Mouse (Mus musculus): ENCODE results near the gene Chn1.

The Chn1 gene

DNA sequence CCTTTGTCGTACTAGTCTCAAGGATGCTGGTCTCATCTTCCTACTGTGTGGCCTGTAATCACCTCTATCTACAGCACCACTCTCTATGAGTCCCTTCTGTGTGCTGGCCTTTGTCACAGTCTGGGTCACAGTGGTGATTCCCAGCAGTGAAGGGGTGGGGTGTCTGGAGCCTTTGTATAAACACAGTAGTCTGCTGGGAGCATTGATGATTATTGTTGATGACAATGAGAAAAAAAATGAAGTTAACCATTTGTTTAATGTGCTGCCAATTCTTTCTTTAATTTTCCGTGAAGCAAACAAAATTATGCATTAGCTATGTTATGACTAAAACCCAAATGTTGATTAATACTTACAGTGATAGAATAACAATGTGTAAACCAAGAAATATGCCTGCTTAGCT, 186.2 kb downstream of the Chn1 start:
- no peak for DNase-seq

DNA sequence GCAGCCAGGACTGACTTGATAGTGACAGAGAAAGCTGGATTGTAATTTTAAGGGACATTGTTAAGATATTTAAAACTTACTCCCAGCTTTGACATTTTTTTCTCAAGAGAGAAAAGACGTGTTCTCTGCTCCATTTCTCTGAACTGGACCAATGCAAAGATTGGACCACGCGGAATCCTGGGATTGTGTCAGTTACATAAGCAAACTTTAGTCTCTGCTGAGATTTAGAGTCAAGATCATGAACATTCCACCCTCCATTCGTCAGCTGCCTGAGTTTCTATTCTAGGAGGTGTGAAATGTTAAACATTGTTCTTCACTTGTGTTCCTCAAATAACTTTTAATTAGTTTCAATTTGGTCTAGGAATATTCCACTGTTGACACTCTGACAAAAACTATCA, 188.0 kb downstream of the Chn1 start:
- no peak for DNase-seq

DNA sequence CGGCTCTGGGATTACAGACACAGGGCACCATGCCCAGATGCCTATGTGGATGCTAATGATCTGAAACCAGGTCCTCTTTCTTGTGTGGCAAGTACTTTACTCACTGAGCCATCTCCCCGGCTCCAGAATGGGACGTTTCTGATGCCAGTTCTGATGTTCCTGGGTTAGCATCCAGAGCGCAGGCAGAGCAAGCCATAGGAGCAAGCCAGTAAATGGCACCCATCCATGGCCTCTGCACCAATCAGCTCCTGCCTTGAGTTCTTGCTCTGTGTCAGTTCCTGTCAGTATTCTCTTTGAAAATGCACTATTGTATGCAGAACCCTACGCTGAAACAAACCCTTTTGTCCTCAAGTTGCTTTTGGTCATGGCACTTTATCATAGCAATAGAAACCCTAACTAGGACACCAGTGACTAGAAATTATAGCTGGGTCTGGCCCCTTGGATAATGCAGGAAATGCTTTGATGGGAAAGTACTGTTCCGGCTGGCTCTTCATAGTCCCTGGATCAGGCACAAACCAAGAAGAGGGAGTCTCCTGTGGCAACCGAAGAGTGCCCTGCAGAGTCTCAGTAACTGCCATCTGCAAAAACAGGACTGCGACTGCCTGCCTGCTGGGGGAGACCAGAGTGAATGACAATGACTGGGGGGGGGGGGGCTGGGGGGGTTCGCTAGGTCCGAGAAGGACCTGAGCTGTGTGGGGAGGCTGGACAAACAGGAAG, 188.6 kb downstream of the Chn1 start:
- peak in 1 of 2 experiments; percentile 11 for DNase-seq

DNA sequence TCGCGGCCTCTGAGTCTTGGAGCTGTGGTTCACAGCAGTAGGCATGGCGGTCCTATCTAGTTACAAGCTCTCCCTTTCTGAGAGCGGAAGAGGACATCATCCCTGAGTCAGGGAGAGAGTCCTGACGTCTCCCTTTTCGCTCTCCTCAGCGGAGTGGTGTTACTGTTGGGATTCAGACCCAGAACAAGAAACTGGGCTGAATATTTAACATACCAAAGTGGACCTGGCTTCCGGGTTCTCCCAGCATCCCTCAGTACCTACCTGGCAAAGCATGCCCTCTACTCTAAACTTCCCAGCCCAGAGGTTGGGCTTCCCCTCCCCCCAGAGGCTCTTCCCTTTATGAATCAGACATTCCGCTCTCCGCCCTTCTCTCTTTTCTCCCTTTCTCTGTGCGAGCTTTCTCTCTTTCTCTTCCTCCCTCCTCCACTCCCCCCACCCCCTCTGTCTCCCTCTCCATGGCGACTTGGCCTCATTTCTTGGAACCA, 189.8 kb downstream of the Chn1 start:
- DNase-seq = peak in 1 of 2 experiments; percentile 28

DNA sequence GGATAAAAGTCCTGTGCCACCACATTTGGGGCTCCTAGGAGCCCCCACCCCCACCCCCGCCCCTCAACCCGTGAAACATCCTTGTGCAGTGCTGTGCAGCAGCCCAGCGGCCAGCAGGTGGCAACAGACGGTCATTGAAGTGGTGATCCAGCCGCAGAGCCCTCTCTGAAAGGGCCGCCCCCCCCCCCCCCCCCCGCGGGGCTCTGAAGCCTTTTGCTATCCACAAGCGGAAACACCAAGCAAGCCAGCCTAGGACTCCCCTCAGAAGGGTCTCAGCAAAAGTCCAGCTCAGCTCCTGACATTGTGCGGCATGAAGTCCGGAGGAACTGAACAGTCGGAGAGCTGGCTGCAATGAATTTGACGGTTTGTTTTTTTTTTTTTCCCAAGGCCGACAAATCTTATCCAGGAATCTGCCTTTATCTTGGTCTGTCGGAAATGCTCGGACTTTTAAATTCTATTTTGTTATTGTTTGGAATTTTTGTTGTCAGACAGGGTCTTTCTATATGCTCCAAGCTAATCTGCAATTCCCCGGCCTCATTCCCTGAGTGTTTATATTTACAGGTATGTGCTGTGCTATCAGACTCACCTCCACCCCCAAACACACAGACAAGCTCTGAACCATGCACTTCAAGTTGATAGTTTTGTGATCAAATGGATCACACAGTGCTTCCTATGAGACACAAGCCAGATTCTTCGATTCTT, 190.3 kb downstream of the Chn1 start:
- peak; percentile 64 to 68 for DNase-seq

DNA sequence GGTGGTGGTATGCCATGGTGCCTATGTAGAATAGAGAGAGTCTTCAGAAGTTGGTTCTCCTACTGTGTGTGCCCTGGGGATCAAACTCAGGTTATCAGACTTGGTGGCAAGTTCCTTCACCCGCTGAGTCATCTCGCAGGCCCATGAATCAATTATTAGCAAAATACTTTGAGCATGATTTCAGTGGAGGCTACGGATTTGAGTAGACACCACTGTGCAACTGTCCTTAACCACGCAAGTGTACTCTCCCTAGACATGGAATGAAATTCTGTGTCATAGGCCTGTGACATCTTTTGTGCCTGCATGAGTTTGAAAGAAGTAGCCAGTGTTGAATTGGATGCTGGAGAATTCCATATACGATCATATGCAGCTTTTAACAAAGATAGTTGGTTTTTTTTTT, 194.4 kb downstream of the Chn1 start:
- no peak for DNase-seq

DNA sequence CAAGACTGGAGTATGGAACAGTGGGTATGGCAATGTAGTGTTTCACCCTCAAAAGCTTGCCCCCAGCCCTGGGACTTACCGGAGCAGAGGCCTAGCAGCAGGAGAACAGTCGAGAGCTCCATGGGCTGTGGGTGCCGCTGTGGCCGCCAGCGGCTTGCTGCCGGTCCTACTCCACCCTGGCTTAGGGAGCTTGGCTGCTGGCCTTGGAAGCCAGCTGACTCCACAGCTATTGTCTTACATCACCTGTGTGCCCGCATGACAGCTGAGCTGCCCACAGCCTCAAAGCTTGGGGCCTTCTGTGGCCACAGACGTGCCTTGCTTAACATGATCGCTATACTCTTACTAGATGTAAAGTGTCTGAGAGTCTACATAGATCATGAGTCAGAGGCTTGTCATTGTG, 195.0 kb downstream of the Chn1 start, which contains the start of gene Chrna1:
TSS of gene Chrna1 (minus strand) at position 173 of the 400 bp plus-strand sequence.
- no peak for DNase-seq

DNA sequence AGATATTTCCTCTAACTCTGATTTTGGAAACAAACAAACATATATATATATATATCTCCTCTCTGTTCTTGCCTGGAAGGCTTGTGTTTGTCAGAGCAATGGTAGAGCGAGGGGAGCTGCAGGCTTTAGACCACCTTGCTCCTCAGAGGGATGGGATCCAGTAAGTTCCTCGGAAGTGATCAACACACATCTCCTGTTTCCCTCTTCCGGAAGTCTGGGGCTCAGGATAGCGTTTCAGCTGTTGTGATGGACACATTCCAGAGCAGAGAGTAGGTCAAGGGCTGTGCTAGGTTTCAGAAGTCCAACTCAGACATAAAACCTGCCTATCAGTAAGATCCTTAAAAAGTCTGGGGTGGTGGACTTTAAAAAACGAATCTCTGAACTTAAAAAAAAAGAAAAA, 196.0 kb downstream of the Chn1 start:
- no peak for DNase-seq

DNA sequence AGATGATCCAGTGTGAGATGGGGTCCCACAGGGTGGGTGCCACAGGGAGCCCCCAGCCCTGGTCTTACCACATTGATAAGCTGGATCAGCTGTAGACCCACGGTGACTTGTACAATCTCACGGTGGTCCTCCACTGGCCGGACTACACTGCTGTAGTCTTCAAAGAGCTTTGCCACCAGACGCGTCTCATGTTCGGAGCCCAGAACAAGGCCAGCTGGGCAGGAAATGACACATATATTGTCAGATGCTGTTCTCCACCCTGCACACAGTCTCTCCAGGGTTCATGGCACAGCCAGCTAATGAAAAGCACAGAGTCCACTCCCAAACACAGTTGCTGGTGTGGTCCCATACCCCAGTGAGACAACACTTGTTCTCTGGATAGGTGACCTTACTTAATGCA, 200.7 kb downstream of the Chn1 start:
- DNase-seq = no peak

DNA sequence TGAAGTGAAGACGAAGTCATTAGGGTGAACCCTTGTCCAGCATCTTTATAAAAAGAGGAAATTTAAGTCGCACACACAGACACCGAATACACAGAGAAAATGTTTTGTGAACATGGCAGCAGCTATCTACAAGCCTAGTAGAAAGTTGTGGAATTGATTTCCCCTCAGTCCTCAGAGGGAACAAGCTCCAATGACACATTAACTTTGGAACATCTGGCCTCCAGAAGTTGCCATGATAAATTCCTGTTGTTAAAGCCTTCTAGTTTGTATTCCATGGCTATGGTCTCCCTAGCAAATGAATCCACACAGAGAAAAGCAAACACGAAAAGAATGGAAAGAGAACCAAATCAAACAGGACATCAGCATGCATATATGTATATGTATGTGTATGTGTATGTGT, 201.6 kb downstream of the Chn1 start:
- no peak for DNase-seq

DNA sequence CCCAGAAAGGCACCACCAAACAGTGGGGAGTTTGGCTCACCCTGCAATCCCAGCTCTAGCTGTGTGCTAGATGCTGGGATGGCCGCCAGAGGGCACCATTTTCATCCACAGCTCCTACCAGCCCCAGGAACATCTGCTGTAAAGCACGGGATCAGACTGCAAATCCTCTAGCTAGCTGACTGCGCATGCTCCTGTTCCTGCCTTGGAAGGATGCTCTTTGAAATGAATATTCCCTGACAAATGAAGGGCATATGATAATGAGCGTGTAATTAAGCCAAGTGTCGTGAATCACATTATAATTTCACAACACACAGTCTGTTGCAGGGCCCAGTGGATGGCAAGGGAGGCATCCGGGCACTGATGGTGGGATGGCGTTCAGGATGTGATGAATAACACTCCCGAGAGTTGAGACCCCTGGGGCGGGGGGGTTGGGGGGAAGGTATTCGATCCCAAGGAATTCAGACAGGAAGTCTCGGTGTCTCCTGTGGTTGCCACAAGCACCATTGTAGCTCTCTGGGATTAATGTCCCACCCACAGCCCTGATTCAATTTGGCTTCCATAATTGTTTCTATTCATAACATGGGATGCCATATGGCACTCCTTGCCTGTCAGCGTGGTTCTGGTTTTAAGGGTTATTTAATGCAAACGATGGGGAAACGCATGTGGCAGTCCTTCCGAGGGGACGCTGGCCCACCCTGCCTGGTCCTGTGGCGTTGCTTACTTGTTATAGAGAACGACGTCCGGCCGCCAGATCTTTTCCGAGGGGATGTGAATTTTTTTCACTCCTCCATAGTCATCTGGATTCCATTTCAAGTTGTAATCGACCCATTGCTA, 202.4 kb downstream of the Chn1 start:
- DNase-seq = peak; percentile 77

DNA sequence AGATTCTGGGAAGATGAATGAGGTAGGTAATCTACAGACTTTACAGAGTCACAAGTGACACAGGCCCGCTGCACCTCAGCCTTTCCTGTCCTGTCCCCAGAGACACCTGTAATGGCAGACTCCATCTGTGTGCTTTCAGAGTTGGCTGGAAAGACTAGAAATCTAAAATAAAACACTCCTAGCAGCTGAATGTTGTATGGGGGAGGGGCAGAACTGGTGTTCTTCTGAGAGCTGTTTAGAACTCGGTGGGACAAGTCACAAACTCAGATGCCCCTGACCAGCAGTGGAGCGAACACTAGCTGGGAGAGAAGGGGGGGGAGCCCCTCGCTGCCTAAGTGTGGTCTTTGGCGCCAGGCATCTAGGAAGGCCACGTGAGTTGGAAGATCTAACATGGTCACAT, 203.2 kb downstream of the Chn1 start:
- no peak for DNase-seq

DNA sequence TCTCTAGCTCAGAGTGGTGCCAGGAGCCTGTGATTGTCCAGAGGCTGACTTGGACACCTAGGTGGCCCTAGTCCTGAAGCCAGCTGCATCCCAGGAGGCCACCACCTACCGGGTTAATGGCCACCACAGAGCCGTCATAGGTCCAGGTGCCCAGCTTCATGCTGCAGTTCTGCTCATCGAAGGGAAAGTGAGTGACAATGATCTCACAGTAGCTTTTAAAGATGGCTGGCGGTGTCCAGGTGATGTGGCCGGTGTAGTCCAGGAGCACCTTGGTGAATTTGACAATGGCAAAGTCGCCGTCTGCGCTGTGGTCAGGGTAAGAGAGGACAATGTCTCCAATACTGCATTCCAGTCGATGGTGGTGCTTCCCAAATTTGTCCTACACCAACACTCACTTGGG, 203.8 kb downstream of the Chn1 start:
- DNase-seq = no peak

DNA sequence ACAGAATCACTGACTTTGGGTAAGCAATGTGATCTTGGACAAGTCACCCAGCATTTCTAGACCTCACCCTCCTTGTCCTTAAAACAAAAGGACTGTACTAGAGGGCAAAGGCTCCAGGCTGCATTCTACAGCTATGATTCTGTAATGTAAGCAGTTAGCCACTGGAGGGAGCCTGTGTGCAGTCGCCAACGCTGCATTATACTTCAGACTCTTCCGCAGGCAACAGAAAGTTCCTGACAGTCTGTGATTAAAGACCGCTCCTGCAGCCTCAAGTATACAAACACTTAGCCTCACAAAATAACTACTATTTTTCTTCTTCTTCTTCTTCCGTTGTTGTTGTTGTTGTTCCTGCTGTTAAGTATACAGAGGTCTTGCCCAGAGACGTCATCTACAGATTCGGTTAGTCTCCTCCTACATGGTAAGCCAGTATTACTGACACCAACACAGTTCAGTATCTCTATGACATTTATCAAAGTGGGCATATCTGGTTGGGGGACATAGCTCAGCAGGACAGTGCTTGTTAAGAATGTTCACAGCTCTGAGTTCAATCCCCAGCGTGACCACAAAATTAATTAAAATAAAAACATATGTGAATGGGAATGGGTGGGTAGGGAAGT, 208.0 kb downstream of the Chn1 start:
- DNase-seq = peak; percentile 36 to 61

DNA sequence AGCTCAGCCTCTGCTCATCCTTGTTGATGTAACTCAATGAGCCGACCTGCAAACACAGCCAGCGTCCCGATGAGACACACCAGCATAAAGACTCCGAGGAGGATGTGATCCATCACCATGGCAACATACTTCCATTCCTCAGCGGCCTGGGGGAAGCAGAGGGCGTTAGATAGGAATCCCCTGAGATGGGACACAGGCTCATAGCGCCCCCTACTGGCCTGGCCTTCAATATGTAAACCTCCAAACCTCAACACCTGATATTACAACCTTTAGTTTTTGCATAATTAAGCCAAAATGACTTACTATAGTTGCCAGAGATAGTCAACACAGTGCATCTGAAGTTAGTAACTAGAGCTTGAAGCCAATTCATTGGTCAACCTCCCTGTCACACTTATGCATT, 209.0 kb downstream of the Chn1 start:
- no peak for DNase-seq

DNA sequence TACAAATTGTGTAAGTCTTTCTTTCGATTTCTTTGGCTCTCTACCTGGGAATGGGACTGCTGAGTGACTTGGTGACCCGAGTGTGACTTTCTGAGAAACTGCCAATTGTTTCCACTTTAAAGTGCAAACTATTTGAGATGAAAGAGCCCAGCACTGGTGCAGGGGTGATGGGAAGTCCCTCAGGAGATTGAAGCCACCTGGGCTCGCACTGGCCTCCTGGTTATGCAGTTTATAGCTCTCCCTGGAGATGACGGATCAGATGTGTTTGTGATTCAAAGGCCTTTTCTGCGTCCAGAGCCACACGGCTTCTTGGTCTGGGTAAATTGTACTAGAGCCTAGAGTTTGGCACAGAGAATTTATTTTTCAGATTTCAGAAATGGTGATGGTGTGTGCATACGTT, 211.5 kb downstream of the Chn1 start:
- DNase-seq = no peak

DNA sequence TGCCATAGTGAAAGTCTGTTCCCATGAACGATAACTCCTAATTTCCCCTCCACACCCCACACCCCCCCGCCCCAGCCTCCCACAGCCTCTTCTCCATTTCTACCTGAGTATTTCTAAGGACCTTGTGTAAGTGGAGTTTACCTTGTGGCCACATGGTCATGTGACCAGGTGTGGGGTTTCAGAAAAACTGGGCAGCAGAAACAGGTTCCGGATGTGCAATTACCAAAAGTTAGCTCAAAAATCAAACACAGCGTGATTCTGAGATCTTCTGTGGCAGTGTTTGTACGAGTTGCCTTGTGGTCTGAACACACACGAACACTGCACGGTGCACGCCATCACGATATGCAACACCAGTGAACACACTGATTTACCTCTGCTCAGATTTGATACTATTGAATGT, 212.5 kb downstream of the Chn1 start:
- no peak for DNase-seq

DNA sequence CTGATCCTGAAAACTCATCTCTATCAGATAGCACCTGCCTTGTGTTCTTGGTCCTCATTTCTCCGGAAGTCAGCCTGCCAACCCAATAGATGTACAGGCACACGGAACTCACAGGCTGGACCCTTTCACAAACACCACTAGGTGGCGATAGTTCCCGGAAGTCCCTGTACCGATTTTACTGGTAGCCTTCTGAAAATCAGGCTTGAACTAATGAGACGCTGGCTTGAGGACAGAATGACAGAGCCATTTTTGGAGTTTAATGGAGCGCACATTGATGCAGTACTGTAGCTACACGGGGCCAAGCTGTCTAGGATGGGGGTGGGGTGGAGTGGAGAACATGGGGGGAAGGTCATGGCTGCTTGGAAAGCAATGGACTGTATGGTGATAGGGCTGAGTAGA, 213.5 kb downstream of the Chn1 start:
- DNase-seq = no peak

DNA sequence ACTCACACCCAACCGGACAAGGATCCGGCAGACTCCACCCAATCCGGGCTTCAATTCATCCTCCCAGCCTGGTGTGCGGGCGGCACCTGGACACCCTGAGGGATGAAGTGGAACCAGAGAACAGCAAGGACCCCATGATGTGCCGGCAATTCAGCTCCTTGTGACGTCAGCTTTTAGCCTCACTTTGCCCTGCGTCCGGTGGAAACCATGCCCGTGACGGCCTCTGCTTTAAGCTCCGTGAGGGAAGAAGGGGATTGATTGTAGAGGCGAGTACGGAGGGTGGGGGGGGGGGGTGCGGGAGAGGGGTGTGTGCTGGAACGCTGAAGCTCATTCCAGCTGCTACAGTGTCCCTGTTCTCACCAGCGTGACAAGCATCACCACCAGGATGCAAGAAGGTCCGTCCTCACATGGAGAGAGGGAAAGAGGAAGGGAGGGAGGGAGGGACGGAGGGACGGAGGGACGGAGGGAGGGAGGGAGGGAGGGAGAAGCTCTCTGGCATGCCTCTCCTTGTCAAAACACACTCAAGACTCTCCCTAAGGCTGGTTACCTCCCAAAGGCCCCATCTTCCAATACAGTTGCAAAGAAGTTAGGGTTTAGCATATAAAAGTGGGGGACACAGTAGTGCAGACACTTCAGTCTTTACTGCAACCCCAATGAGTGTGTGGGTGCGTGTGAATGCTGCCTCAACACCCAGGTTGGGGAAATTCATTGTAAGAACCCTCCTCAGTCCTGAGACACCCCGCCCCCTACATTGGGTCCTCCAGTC, 214.1 kb downstream of the Chn1 start:
- DNase-seq = no peak

All from cerebellum, postnatal 36 days (tissue).